Mouse (Mus musculus): Measurements from ENCODE around the gene Cdon.

GRCm38 (mm10) chr9:35453311-35453710 is 32.4 kb downstream of the Cdon start:
- TF ChIP-seq POLR2A (IDR thresholded peaks at IDR 0.05; ENCODE audit: borderline replicate concordance, low read depth, low read length), result no peak
- TF ChIP-seq CTCF (IDR thresholded peaks at IDR 0.05; ENCODE audit: low read depth, low read length), result no peak

Data from bone marrow macrophage, adult 2 months (primary cell).